Mouse (Mus musculus) stomach, embryonic 15.5 days (tissue): ENCODE measurements around the gene Svop. TPM values are rescaled to one million over a fixed set of nuclear protein-coding genes. Genes with fewer than 3 reads are reported as not detected.

Experiments used
- ATAC-seq: fragments of 200-750 bp; cut with Nextera tagmentation; 2 replicates; pipeline ENCODE4 v1.8.0; 2017; ENCODE audit warnings: low read depth, moderate number of reproducible peaks, moderate TSS enrichment; ENCODE audit not compliant: insufficient read depth, low FRiP score
- H3K27ac ChIP-seq: fragments of 300-500 bp; sonication (generic); 2 replicates; pipeline ENCODE4 v1.5.1; 2015; ENCODE audit warnings: mild to moderate bottlenecking, inconsistent platforms
- H3K27me3 ChIP-seq: fragments of 300-500 bp; sonication (generic); replicated peaks from 2 replicates; pipeline ENCODE4 v1.6.1; 2015; ENCODE audit warnings: inconsistent platforms
- H3K36me3 ChIP-seq: fragments of 300-500 bp; sonication (generic); 2 replicates; pipeline ENCODE4 v1.6.1; 2015; ENCODE audit warnings: inconsistent platforms
- H3K4me1 ChIP-seq: fragments of 300-500 bp; sonication (generic); 2 replicates; pipeline ENCODE4 v1.6.1; 2015; ENCODE audit warnings: inconsistent platforms
- H3K4me2 ChIP-seq: fragments of 300-500 bp; sonication (generic); 2 replicates; pipeline ENCODE4 v1.6.1; 2015; ENCODE audit warnings: mild to moderate bottlenecking, inconsistent platforms
- H3K4me3 ChIP-seq: fragments of 300-500 bp; sonication (generic); replicated peaks from 2 replicates; pipeline ENCODE4 v1.5.1; 2015; ENCODE audit warnings: inconsistent platforms
- H3K9ac ChIP-seq: fragments of 300-500 bp; sonication (generic); 2 replicates; pipeline ENCODE4 v1.6.1; 2015; ENCODE audit warnings: inconsistent platforms
- H3K9me3 ChIP-seq: fragments of 300-500 bp; sonication (generic); 2 replicates; pipeline ENCODE4 v1.6.1; 2016; ENCODE audit warnings: inconsistent platforms
- WGBS: fragments of 180-500 bp; shearing (Covaris S2); methylation state at CpG from one replicate; pipeline ENCODE4 v1.1.7; 2015; 5-methylcytosine and 5-hydroxymethylcytosine counted together
- polyA plus RNA-seq: library from polyadenylated mRNA; unstranded; fragments of >200 nt; fragmentation: Nextera tagmentation; extraction: Ambion mirVana; gene quantifications from 2 replicates; pipeline ENCODE4 v1.2.1, GENCODE M21; 2015

Svop gene
- polyA plus RNA-seq, 1 experiment from 2014 or later, result 1.9 TPM

GRCm38 (mm10) chr5:114129550-114130210, 38.3 kb upstream of the Svop start:
- Histone ChIP-seq H3K4me3 (peak overlapping the region; percentile 65), H3K36me3 (0 out of 2 replicates have a peak, but pooled peaks cover 3% of the 10 kb centered on the region), H3K4me1 (peaks cover 33% of the 10 kb centered on the region), H3K9ac (no peak overlapping the region), H3K9me3 (no peaks in the 10 kb centered on the region), H3K4me2 (peak overlapping the region; percentile 99), H3K27me3 (no peaks in the 10 kb centered on the region), H3K27ac (no peak overlapping the region)
- WGBS, result 74% methylated on average over 15 of the region's 15 CpGs
- no peak for ATAC-seq

- peak within 1 kb of the TSS; percentile 93 for H3K27ac ChIP-seq
- H3K27me3 ChIP-seq, result no peaks in the 10 kb centered on the region
- peaks cover 16% of the 10 kb centered on the region; the same call in 1 of the 2 replicates for H3K36me3 ChIP-seq
- WGBS, result 1% methylated on average over 69 of the region's 69 CpGs
- peak within 1 kb of the TSS; percentile 64 for H3K9ac ChIP-seq
- peak within 1 kb of the TSS; percentile 72 for H3K4me3 ChIP-seq
- no peaks in the 10 kb centered on the region for H3K9me3 ChIP-seq
- 0 out of 2 replicates have a peak, but pooled peaks have one; percentile 11 for ATAC-seq
- H3K4me2 ChIP-seq, result peak within 1 kb of the TSS; percentile 99
- H3K4me1 ChIP-seq, result peaks cover 23% of the 10 kb centered on the region
These were observed 36.3 kb upstream of the Svop start, which contains the start of gene Alkbh2 for GRCm38 (mm10) chr5:114127374-114128349. TSS of gene Alkbh2 (minus strand) at chr5:114128218.

GRCm38 (mm10) chr5:114126499-114127244, 35.3 kb upstream of the Svop start:
- peaks cover 25% of the 10 kb centered on the region for H3K36me3 ChIP-seq
- no peak overlapping the region for H3K9ac ChIP-seq
- H3K4me3 ChIP-seq, result peak overlapping the region; percentile 72; the same call in 1 of the 2 replicates
- peaks cover 15% of the 10 kb centered on the region for H3K4me1 ChIP-seq
- H3K27ac ChIP-seq, result peak overlapping the region; percentile 93; the same call in 1 of the 2 replicates
- peak overlapping the region; percentile 99 for H3K4me2 ChIP-seq
- no peaks in the 10 kb centered on the region for H3K9me3 ChIP-seq
- H3K27me3 ChIP-seq, result no peaks in the 10 kb centered on the region
- no peak for ATAC-seq
- 82% methylated on average over 7 of the region's 7 CpGs for WGBS

- no peak for ATAC-seq
- Histone ChIP-seq H3K4me3 (no peak overlapping the region), H3K9ac (no peak overlapping the region), H3K4me1 (peaks cover 10% of the 10 kb centered on the region), H3K4me2 (no peak overlapping the region), H3K27me3 (no peaks in the 10 kb centered on the region), H3K27ac (no peak overlapping the region), H3K36me3 (peaks cover 31% of the 10 kb centered on the region), H3K9me3 (no peaks in the 10 kb centered on the region)
- WGBS, result 93% methylated on average over 3 of the region's 3 CpGs
These were observed 34.6 kb upstream of the Svop start for GRCm38 (mm10) chr5:114126008-114126407.

GRCm38 (mm10) chr5:114119806-114120205, 28.4 kb upstream of the Svop start:
- no peaks in the 10 kb centered on the region for H3K27me3 ChIP-seq
- H3K27ac ChIP-seq, result no peak overlapping the region; the same call in 1 of the 2 replicates
- 87% methylated on average over 4 of the region's 4 CpGs for WGBS
- H3K4me2 ChIP-seq, result no peak overlapping the region
- no peak overlapping the region for H3K4me3 ChIP-seq
- no peak for ATAC-seq
- peaks cover 51% of the 10 kb centered on the region for H3K36me3 ChIP-seq
- H3K4me1 ChIP-seq, result no peaks in the 10 kb centered on the region
- H3K9ac ChIP-seq, result no peak overlapping the region
- H3K9me3 ChIP-seq, result no peaks in the 10 kb centered on the region

GRCm38 (mm10) chr5:114116586-114116985, 25.2 kb upstream of the Svop start:
- no peak overlapping the region for H3K4me3 ChIP-seq
- no peak overlapping the region for H3K4me2 ChIP-seq
- H3K27me3 ChIP-seq, result no peaks in the 10 kb centered on the region
- no peaks in the 10 kb centered on the region for H3K4me1 ChIP-seq
- WGBS, result 83% methylated on average over 7 of the region's 7 CpGs
- no peak overlapping the region for H3K9ac ChIP-seq
- H3K27ac ChIP-seq, result no peak overlapping the region
- H3K9me3 ChIP-seq, result no peaks in the 10 kb centered on the region
- peaks cover 39% of the 10 kb centered on the region for H3K36me3 ChIP-seq
- no peak for ATAC-seq

GRCm38 (mm10) chr5:114115030-114115429, 23.7 kb upstream of the Svop start:
- Histone ChIP-seq H3K36me3 (peaks cover 41% of the 10 kb centered on the region), H3K27ac (no peak overlapping the region), H3K4me3 (no peak overlapping the region), H3K4me1 (no peaks in the 10 kb centered on the region), H3K4me2 (no peak overlapping the region), H3K9me3 (no peaks in the 10 kb centered on the region), H3K9ac (no peak overlapping the region), H3K27me3 (no peaks in the 10 kb centered on the region)
- 79% methylated on average over 5 of the region's 5 CpGs for WGBS
- no peak for ATAC-seq

- WGBS, result 85% methylated on average over 6 of the region's 6 CpGs
- no peak for ATAC-seq
These were observed 22.0 kb upstream of the Svop start for GRCm38 (mm10) chr5:114113334-114113733.

GRCm38 (mm10) chr5:114106391-114106935, 15.1 kb upstream of the Svop start:
- Histone ChIP-seq H3K4me2 (no peak overlapping the region), H3K9me3 (no peaks in the 10 kb centered on the region), H3K27ac (no peak overlapping the region), H3K27me3 (no peaks in the 10 kb centered on the region), H3K4me3 (no peak overlapping the region), H3K4me1 (no peaks in the 10 kb centered on the region), H3K36me3 (peaks cover 45% of the 10 kb centered on the region), H3K9ac (no peak overlapping the region)
- WGBS, result 70% methylated on average over 16 of the region's 16 CpGs
- ATAC-seq, result no peak

More at GRCm38 (mm10) chr5:114113334-114113733, 22.0 kb upstream of the Svop start:
- Histone ChIP-seq H3K9ac (no peak overlapping the region), H3K36me3 (peaks cover 43% of the 10 kb centered on the region), H3K9me3 (no peaks in the 10 kb centered on the region), H3K27ac (no peak overlapping the region), H3K4me1 (no peaks in the 10 kb centered on the region), H3K4me3 (no peak overlapping the region), H3K4me2 (no peak overlapping the region), H3K27me3 (no peaks in the 10 kb centered on the region)

- H3K9ac ChIP-seq, result no peak overlapping the region
- 66% methylated on average over 1 of the region's 1 CpGs for WGBS
- H3K4me2 ChIP-seq, result no peak overlapping the region
- H3K27me3 ChIP-seq, result no peaks in the 10 kb centered on the region
- H3K27ac ChIP-seq, result no peak overlapping the region
- no peaks in the 10 kb centered on the region for H3K9me3 ChIP-seq
- H3K4me3 ChIP-seq, result no peak overlapping the region
- H3K36me3 ChIP-seq, result peaks cover 14% of the 10 kb centered on the region
- peaks cover 13% of the 10 kb centered on the region for H3K4me1 ChIP-seq
- ATAC-seq, result no peak
These were observed 11.4 kb upstream of the Svop start for GRCm38 (mm10) chr5:114102807-114103206.

- 83% methylated on average over 4 of the region's 4 CpGs for WGBS
- H3K4me2 ChIP-seq, result no peak overlapping the region
- no peak overlapping the region for H3K4me3 ChIP-seq
- no peak for ATAC-seq
- no peaks in the 10 kb centered on the region for H3K27me3 ChIP-seq
- H3K9ac ChIP-seq, result no peak overlapping the region
- H3K27ac ChIP-seq, result no peak overlapping the region
- H3K4me1 ChIP-seq, result peaks cover 13% of the 10 kb centered on the region
- peaks cover 14% of the 10 kb centered on the region for H3K36me3 ChIP-seq
- H3K9me3 ChIP-seq, result no peaks in the 10 kb centered on the region
These were observed 10.5 kb upstream of the Svop start for GRCm38 (mm10) chr5:114101873-114102272.
